Mouse (Mus musculus) CH12.LX (cell line): ENCODE measurements around the gene Alg12. TPM values are rescaled to one million over a fixed set of nuclear protein-coding genes. Genes with fewer than 3 reads are reported as not detected.

Source experiments
- DNase-seq: peaks from one replicate; pipeline ENCODE4 v3.0.0-alpha.2; 2013; ENCODE audit errors: extremely low read depth
- H3K27ac ChIP-seq: 2 replicates; pipeline ENCODE4 v1.5.1; 2012; ENCODE audit warnings: low read depth, mild to moderate bottlenecking, control low read depth, moderate library complexity; ENCODE audit not compliant: insufficient read depth
- H3K27me3 ChIP-seq: replicated peaks from 2 replicates; pipeline ENCODE3; 2012; ENCODE audit warnings: inconsistent platforms
- H3K36me3 ChIP-seq, 2 experiments: replicated peaks in 1 of 2; 2 replicates each; pipeline versions ENCODE3 to v1.6.1; 2012; ENCODE audit warnings: inconsistent platforms in 1 of 2, low read length in 1 of 2, mild to moderate bottlenecking in 1 of 2, mixed read lengths in 1 of 2, moderate library complexity in 1 of 2; ENCODE audit not compliant: control insufficient read depth in 1 of 2, insufficient read depth in 1 of 2
- H3K4me1 ChIP-seq, 2 experiments: 2 replicates each; pipeline ENCODE4 v1.6.1; 2012; ENCODE audit warnings: inconsistent platforms in 1 of 2, moderate library complexity in 1 of 2; ENCODE audit not compliant: insufficient read depth in 2 of 2, control insufficient read depth in 1 of 2
- H3K4me2 ChIP-seq: 2 replicates; pipeline ENCODE4 v1.6.1; 2012; ENCODE audit warnings: low read depth, mild to moderate bottlenecking, control low read depth; ENCODE audit not compliant: poor library complexity, insufficient read depth, severe bottlenecking
- H3K4me3 ChIP-seq, 3 experiments: fragments of 150-350 bp in 1 of 3; sonication (generic) in 1 of 3; replicated peaks in 1 of 3; 2 replicates each; pipeline versions ENCODE3 to v1.5.1; 2011 to 2012; ENCODE audit warnings: low read depth in 2 of 3, low read length in 2 of 3, mild to moderate bottlenecking in 2 of 3, moderate library complexity in 2 of 3, control low read depth in 1 of 3, improper control_type of control experiment in 1 of 3, inconsistent platforms in 1 of 3, mixed read lengths in 1 of 3; ENCODE audit not compliant: poor library complexity in 1 of 3
- H3K79me2 ChIP-seq: replicated peaks from 2 replicates; pipeline ENCODE4 v1.6.1; 2012; ENCODE audit warnings: mild to moderate bottlenecking, moderate library complexity; ENCODE audit not compliant: control insufficient read depth, poor library complexity, insufficient read depth, severe bottlenecking; ENCODE audit errors: extremely low read depth
- H3K9ac ChIP-seq: 2 replicates; pipeline ENCODE4 v1.6.1; 2012; ENCODE audit warnings: low read depth, mild to moderate bottlenecking, control low read depth, moderate library complexity; ENCODE audit not compliant: insufficient read depth
- H3K9me3 ChIP-seq: replicated peaks from 2 replicates; pipeline ENCODE3; 2012; ENCODE audit warnings: low read length, inconsistent platforms, mixed read lengths
- BHLHE40 ChIP-seq: IDR thresholded peaks from 2 replicates; pipeline ENCODE4 v1.6.1; 2011; ENCODE audit warnings: mild to moderate bottlenecking, low read depth, low read length, improper control_type of control experiment
- CHD1 ChIP-seq: IDR thresholded peaks from 2 replicates; pipeline ENCODE4 v1.6.1; 2012; ENCODE audit warnings: low read depth, low read length, improper control_type of control experiment, inconsistent platforms
- CHD2 ChIP-seq: IDR thresholded peaks from 2 replicates; pipeline ENCODE4 v1.6.1; 2011; ENCODE audit warnings: low read length, improper control_type of control experiment
- CTCF ChIP-seq, 2 experiments: IDR thresholded peaks in 1 of 2; conservative IDR thresholded peaks in 1 of 2; 2 replicates each; pipeline ENCODE4 v1.5.1; 2011 to 2012; ENCODE audit warnings: low read depth in 2 of 2, low read length in 2 of 2, improper control_type of control experiment in 1 of 2, inconsistent platforms in 1 of 2, mild to moderate bottlenecking in 1 of 2, moderate library complexity in 1 of 2
- E2F4 ChIP-seq: IDR thresholded peaks from 2 replicates; pipeline ENCODE4 v1.6.1; 2011; ENCODE audit warnings: low read depth, low read length, improper control_type of control experiment; ENCODE audit not compliant: insufficient replicate concordance
- ETS1 ChIP-seq: conservative IDR thresholded peaks from 2 replicates; pipeline ENCODE4 v1.6.1; 2012; ENCODE audit warnings: low read depth, mild to moderate bottlenecking, inconsistent platforms, low read length, improper control_type of control experiment, moderate library complexity
- HCFC1 ChIP-seq: IDR thresholded peaks from 2 replicates; pipeline ENCODE4 v1.6.1; 2012; ENCODE audit warnings: low read depth, mild to moderate bottlenecking, inconsistent platforms, low read length, improper control_type of control experiment
- MAZ ChIP-seq: IDR thresholded peaks from 2 replicates; pipeline ENCODE4 v1.6.1; 2012; ENCODE audit warnings: low read depth, mild to moderate bottlenecking, inconsistent platforms, low read length, improper control_type of control experiment, moderate library complexity
- MEF2A ChIP-seq: IDR thresholded peaks from 2 replicates; pipeline ENCODE4 v1.6.1; 2014; ENCODE audit warnings: low read depth, mild to moderate bottlenecking, inconsistent platforms, low read length, improper control_type of control experiment, borderline replicate concordance
- PAX5 ChIP-seq: IDR thresholded peaks from 2 replicates; pipeline ENCODE4 v1.6.1; 2012; ENCODE audit warnings: low read length, inconsistent platforms, mixed read lengths
- POLR2A ChIP-seq: IDR thresholded peaks from 2 replicates; pipeline ENCODE4 v1.6.1; 2011; ENCODE audit warnings: low read depth, mild to moderate bottlenecking, improper control_type of control experiment, low read length
- POLR2AphosphoS2 ChIP-seq: IDR thresholded peaks from 2 replicates; pipeline ENCODE4 v1.6.1; 2011; ENCODE audit warnings: low read depth, low read length, improper control_type of control experiment
- SMC3 ChIP-seq: IDR thresholded peaks from 2 replicates; pipeline ENCODE4 v1.6.1; 2011; ENCODE audit warnings: low read depth, low read length, improper control_type of control experiment
- UBTF ChIP-seq: IDR thresholded peaks from 2 replicates; pipeline ENCODE4 v1.6.1; 2012; ENCODE audit warnings: low read depth, mild to moderate bottlenecking, inconsistent platforms, low read length, improper control_type of control experiment, moderate library complexity
- USF2 ChIP-seq: conservative IDR thresholded peaks from 2 replicates; pipeline ENCODE4 v1.6.1; 2011; ENCODE audit warnings: low read depth, low read length, improper control_type of control experiment
- ZKSCAN1 ChIP-seq: IDR thresholded peaks from 2 replicates; pipeline ENCODE4 v1.6.1; 2012; ENCODE audit warnings: low read depth, inconsistent platforms, low read length, improper control_type of control experiment, borderline replicate concordance
- dilution Hi-C: fragments of 300-500 bp; cut with MboI; formaldehyde crosslinking; loops from 2 replicates; pipeline ENCODE4 v1.14.3; 2020; ENCODE audit warnings: low sequenced_read_pairs; ENCODE audit not compliant: extremely low pct_unique_long_range_greater_than_20kb, extremely low pct_ligation_motif_present
- in situ Hi-C: fragments of 300-500 bp; cut with MboI; formaldehyde crosslinking; loops from 3 replicates; pipeline ENCODE4 v1.14.3; 2019; ENCODE audit warnings: low sequenced_read_pairs, low pct_ligation_motif_present, low pct_unique_long_range_greater_than_20kb, mixed read lengths
- polyA plus RNA-seq: library from polyadenylated mRNA; unstranded; fragments of >175 nt; gene quantifications from 2 replicates; pipeline ENCODE4 v1.2.1, GENCODE M21; 2012; ENCODE audit warnings: low read depth; ENCODE audit not compliant: insufficient read length
- total RNA-seq, 2 experiments: library from RNA; depleted of rRNA; stranded (reverse); fragments of 300-350 nt in 1 of 2; fragments of >200 nt in 1 of 2; gene quantifications; 2 replicates each; pipeline ENCODE4 v1.2.3; 2012 to 2014

Alg12 gene
- total and polyA plus RNA-seq, 3 experiments = 8.1 to 10.3 (median 8.5) TPM

GRCm38 (mm10) chr15:88832536-88832935 is 13.4 kb upstream of the Alg12 start:
- Histone ChIP-seq H3K9ac (no peak overlapping the region), H3K79me2 (no peaks in the 10 kb centered on the region)
- in situ Hi-C loops = no loop called here

GRCm38 (mm10) chr15:88831482-88831881 is 12.4 kb upstream of the Alg12 start:
- TF ChIP-seq ETS1 (no peak), MEF2A (no peak), POLR2A (no peak), E2F4 (no peak), USF2 (no peak), MAZ (no peak), POLR2AphosphoS2 (no peak), ZKSCAN1 (no peak), CHD1 (no peak), CHD2 (no peak), CTCF (conservative IDR thresholded peaks at IDR 0.05 in 1 of 2, IDR thresholded peaks at IDR 0.05 in 1 of 2; ENCODE audit: low read depth in 2 of 2, low read length in 2 of 2) (no peak), UBTF (no peak), HCFC1 (no peak)
- TF ChIP-seq, all 38 proteins: peak for 0
- peaks cover 9 to 12% of the 10 kb centered on the region in 2 experiments for H3K4me1 ChIP-seq
- dilution Hi-C loops (no loop called here), in situ Hi-C loops (no loop called here)
- H3K27ac ChIP-seq = no peak overlapping the region
- H3K79me2 ChIP-seq = no peaks in the 10 kb centered on the region
- DNase-seq = no peak
- no peaks in the 10 kb centered on the region for H3K9me3 ChIP-seq
- no peak overlapping the region for H3K4me2 ChIP-seq
- peaks cover 0 to 14% of the 10 kb centered on the region in 2 experiments for H3K36me3 ChIP-seq
- no peak overlapping the region for H3K9ac ChIP-seq
- no peak overlapping the region for H3K4me3 ChIP-seq
- peaks cover 29% of the 10 kb centered on the region for H3K27me3 ChIP-seq

More at GRCm38 (mm10) chr15:88832536-88832935, 13.4 kb upstream of the Alg12 start:
- Histone ChIP-seq H3K4me3 (no peak overlapping the region), H3K36me3 (peaks cover 0 to 3% of the 10 kb centered on the region in 2 experiments), H3K27me3 (peaks cover 36% of the 10 kb centered on the region), H3K27ac (no peak overlapping the region), H3K4me1 (peaks cover 12 to 19% of the 10 kb centered on the region in 2 experiments), H3K4me2 (no peak overlapping the region), H3K9me3 (no peaks in the 10 kb centered on the region)
- no peak for DNase-seq
- dilution Hi-C loops = no loop called here
- TF ChIP-seq PAX5 = no peak
- TF ChIP-seq MAZ = no peak
- no peak for TF ChIP-seq SMC3
- TF ChIP-seq CHD2 = no peak

DNA sequence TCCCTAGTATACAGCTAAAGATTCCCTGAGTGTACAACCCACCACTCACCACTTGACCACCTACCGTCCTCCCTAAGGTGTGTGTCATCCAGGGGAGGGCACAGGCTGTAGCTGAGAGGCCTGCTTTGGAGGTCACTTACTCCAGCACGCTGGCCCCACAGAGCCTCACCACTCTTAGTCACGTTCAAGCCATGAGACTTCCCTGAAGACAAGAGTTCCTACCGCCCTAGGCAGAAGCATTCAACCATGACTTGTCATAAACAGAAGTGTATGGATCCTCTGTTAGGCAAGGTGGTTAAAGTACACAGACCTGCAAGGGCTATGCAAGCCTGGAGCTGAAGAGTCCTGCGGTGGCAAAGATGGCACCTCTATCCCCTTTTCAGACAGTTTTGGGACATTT is 11.6 kb upstream of the Alg12 start:
- Histone ChIP-seq H3K36me3 (peaks cover 6 to 21% of the 10 kb centered on the region in 2 experiments), H3K9me3 (no peaks in the 10 kb centered on the region), H3K9ac (no peak overlapping the region), H3K79me2 (no peaks in the 10 kb centered on the region), H3K4me3 (no peak overlapping the region), H3K4me1 (peaks cover 8 to 11% of the 10 kb centered on the region in 2 experiments), H3K4me2 (no peak overlapping the region), H3K27me3 (peaks cover 23% of the 10 kb centered on the region), H3K27ac (no peak overlapping the region)
- no peak for DNase-seq
- in situ Hi-C loops (no loop called here), dilution Hi-C loops (no loop called here)
- TF ChIP-seq CHD1 (no peak), BHLHE40 (0 out of 2 replicates have a peak, but pooled peaks have one; percentile 16)
